Mouse (Mus musculus) lung, adult 2 months (tissue): Measurements from ENCODE around the gene Mepce.

Source experiments
- CTCF ChIP-seq: fragments of 200-500 bp; IDR thresholded peaks from 2 replicates; pipeline ENCODE4 v1.5.1; 2011; ENCODE audit warnings: mild to moderate bottlenecking, low read length, control low read depth; ENCODE audit not compliant: insufficient read depth
- POLR2A ChIP-seq: fragments of 200-500 bp; IDR thresholded peaks from 2 replicates; pipeline ENCODE4 v1.6.1; 2011; ENCODE audit warnings: low read depth, mild to moderate bottlenecking, control low read depth, low read length, borderline replicate concordance; ENCODE audit errors: extremely low read depth

DNA sequence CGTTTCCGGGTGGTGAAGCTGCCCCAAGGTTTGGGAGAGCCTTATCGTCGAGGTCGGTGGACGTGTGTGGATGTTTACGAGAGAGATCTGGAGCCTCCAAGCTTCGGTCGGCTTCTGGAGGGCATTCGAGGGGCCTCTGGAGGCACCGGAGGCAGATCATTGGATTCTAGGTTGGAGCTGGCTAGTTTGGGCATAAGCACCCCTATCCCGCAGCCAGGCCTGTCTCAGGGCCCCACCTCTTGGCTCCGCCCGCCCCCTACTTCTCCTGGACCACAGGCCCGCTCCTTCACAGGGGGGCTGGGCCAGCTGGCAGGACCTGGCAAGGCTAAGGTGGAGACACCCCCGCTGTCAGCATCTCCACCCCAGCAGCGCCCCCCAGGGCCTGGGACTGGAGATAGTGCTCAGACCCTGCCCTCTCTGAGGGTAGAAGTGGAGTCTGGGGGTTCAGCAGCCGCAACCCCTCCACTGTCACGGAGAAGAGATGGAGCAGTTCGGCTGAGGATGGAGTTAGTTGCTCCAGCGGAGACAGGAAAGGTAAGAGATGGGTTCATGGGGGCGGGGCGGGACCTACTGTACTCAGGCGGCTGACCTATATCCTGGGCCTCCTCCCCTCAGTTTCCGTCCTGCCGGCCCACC lies 40.0 kb downstream of the Mepce start:
- TF ChIP-seq POLR2A: no peak
- TF ChIP-seq CTCF: no peak
